Mouse (Mus musculus): ENCODE measurements around the gene Agpat4. TPM values are rescaled to one million over a fixed set of nuclear protein-coding genes. Genes with fewer than 3 reads are reported as not detected.

The Agpat4 gene
- polyA plus RNA-seq, 1 experiment from 2014 or later = 39.9 TPM

DNA sequence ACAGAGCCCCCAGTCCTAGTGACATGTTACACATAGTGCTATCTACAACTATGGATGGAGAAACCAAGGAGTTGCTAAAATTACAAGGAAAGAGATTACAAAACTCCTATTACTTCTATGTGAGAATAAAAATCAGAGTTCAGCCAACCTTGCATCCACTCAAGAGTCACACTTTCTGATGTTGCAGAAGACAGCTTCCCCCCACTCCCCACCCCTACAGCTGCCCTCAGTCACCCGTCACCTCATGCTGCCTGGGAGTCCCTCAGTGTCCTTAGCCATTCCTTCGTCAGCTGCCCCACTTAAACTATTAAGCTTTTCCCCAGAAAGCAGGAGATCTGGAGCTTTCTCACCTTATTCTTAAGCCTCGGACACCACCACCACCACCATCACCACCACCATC, 145.8 kb downstream of the Agpat4 start:
- H3K27ac ChIP-seq = no peak overlapping the region
- no peak overlapping the region for H3K4me3 ChIP-seq
- H3K4me2 ChIP-seq = no peak overlapping the region
- H3K9ac ChIP-seq = no peak overlapping the region
- WGBS = 95% methylated on average over 3 of the region's 3 CpGs
- no peaks in the 10 kb centered on the region for H3K27me3 ChIP-seq
- H3K4me1 ChIP-seq = peaks cover 40% of the 10 kb centered on the region
- no peaks in the 10 kb centered on the region for H3K9me3 ChIP-seq
- H3K36me3 ChIP-seq = peaks cover 32% of the 10 kb centered on the region
- no peak for ATAC-seq (ENCODE audit: insufficient number of reproducible peaks, insufficient read depth, low FRiP score, low TSS enrichment, low read depth)

DNA sequence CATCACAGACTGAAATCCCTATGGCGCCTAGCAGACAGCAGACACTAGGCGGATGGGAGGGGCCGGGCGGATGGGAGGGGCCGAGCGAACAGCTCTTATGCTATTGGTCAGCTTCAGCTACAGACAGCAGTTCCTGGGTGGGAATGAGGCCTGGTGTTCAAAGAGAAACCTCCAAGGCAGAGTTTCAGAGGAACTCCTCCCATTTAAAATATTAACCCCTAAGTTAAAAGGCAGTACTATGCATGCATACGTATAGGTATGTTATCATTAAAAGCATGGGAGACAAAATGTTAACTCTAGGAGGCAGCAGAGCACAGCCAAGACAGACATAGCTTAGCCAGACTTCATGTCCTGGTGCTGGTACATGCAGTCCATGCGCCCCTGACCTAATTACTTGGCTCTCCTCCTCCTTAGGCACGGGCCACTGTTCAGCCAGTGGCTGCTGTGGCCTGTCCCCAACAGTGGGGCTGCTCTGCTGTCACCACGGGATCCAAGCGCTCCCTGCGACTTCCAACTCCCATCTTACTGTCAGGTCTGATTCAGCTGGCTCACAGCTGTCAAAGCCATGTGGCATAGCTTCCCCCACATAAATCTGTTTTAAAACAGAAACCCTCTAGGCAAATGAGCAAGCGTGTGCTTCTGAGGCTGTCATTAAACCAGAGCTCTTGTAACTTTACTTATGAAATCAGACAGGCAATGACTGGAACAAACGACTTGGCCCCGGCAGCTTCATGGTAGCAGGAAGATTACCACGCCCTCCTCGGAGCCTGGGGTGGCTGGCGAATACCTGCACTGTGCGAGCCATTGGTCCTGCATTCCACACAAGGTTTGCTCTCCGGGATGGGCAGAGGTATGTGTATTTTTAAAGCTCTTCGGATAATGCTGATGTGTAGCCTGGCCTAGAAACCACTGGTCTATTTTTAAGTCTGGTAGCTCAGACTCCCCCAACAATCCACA, 147.7 kb downstream of the Agpat4 start:
- Histone ChIP-seq H3K27ac (peak overlapping the region; percentile 55; the same call in 1 of the 2 replicates), H3K27me3 (no peaks in the 10 kb centered on the region), H3K36me3 (peaks cover 28% of the 10 kb centered on the region), H3K4me3 (no peak overlapping the region), H3K9ac (no peak overlapping the region), H3K9me3 (no peaks in the 10 kb centered on the region), H3K4me1 (peaks cover 43% of the 10 kb centered on the region), H3K4me2 (no peak overlapping the region)
- ATAC-seq (ENCODE audit: insufficient number of reproducible peaks, insufficient read depth, low FRiP score, low TSS enrichment, low read depth) = peak; percentile 58
- 45% methylated on average over 21 of the region's 21 CpGs for WGBS

DNA sequence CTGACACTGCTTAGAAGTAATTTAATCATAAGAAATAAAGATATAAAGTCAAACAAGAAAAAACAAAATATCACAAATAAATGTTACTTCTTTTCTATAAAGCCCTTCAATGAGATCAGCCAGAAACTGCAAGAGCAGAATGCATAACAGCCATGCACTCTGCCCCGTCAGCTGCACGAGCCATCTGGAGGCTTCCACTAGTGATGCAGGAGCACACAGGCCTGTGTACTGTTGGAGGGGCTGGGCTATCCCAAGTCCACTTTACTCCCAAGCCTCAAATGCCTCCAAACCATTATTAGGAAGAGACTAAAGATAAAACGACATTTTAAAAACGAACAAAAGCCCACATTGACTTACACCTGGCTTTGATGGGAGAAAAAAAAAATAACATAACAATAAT, 149.6 kb downstream of the Agpat4 start:
- Histone ChIP-seq H3K27ac (no peak overlapping the region), H3K36me3 (peaks cover 29% of the 10 kb centered on the region), H3K9ac (no peak overlapping the region), H3K9me3 (no peaks in the 10 kb centered on the region), H3K4me3 (no peak overlapping the region), H3K27me3 (no peaks in the 10 kb centered on the region), H3K4me2 (no peak overlapping the region), H3K4me1 (peaks cover 53% of the 10 kb centered on the region)
- ATAC-seq (ENCODE audit: insufficient number of reproducible peaks, insufficient read depth, low FRiP score, low TSS enrichment, low read depth) = no peak
- 77% methylated on average over 4 of the region's 4 CpGs for WGBS

DNA sequence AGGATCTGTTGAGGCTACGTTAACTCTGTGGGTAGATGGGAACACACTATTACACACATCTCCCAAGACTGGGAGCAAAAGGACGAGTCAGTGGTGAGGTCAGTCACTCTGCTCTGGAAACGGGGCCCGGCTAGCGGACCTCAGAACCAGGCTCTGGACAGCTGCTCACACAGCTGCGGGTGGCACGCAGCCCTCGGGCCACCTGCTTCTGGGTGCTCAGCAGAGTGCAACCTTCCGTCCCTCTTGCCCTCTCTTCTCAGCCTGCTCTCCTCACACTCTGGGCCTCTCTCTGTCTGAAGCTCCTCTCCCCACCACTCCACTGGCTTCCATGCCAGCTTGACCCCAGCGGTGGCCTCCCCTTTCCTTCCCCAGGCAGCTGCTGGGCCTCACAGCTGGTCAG, 150.0 kb downstream of the Agpat4 start:
- Histone ChIP-seq H3K9me3 (no peaks in the 10 kb centered on the region), H3K9ac (no peak overlapping the region), H3K4me3 (no peak overlapping the region), H3K27ac (no peak overlapping the region), H3K27me3 (no peaks in the 10 kb centered on the region), H3K4me2 (no peak overlapping the region), H3K4me1 (peaks cover 52% of the 10 kb centered on the region), H3K36me3 (peaks cover 29% of the 10 kb centered on the region)
- no peak for ATAC-seq (ENCODE audit: insufficient number of reproducible peaks, insufficient read depth, low FRiP score, low TSS enrichment, low read depth)
- 89% methylated on average over 10 of the region's 10 CpGs for WGBS

Other genes starting within 250 kb of the Agpat4 start
- 47.0 and 50.4 TPM in 2 replicates for gene Map3k4, start 200.1 kb downstream of the Agpat4 start, polyA plus RNA-seq (2015; fragmentation: Nextera tagmentation; extraction: Ambion mirVana)